Comparison of ENCODE assay signal across 8 mouse cellular contexts in the genomic region with DNA sequence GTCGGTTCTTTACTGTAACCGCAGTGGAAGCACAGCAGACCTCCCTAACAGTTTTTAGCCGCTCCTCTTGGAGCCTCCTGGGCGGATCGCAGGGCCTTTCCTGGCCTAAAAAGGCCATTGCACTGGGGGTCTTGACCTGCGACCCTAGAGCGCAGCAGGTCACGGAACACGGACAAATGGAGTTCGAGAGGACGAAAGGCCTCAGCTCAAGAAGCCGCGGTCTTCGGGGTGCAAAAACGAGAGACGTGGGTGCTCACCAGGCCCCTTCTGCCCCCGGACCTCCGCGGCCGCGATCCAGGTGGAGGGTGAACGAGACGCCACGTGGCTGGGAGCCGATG. TPM values are rescaled to one million over a fixed set of nuclear protein-coding genes. Genes with fewer than 3 reads are reported as not detected.
DNase-seq lines count a peak whose midpoint lies in the region; ATAC-seq and TF ChIP-seq lines count a peak whose summit lies in the region.

No protein-coding gene starts in this region.

- ATAC-seq in limb, embryonic 12.5 days (ENCODE audit: insufficient number of reproducible peaks, insufficient read depth, low FRiP score, low TSS enrichment, low read depth): no peak
- no peak for ATAC-seq in megakaryocyte progenitor cell, adult 5-6 weeks (replicated peaks; ENCODE audit: poor library complexity)

- H3K4me2 ChIP-seq in limb, embryonic 12.5 days: peak overlapping the region; percentile 93

- peak overlapping the region; percentile 91 for H3K4me3 ChIP-seq in lung, adult 2 months (replicated peaks; ENCODE audit: extremely low read depth, low read depth, low read length)
- peak overlapping the region; percentile 68 for H3K4me3 ChIP-seq in forebrain, embryonic 10.5 days
- peak overlapping the region; percentile 55 for H3K4me3 ChIP-seq in limb, embryonic 12.5 days (replicated peaks)
- peak overlapping the region; percentile 92 for H3K4me3 ChIP-seq in small intestine, adult 2 months (ENCODE audit: low read depth, low read length)

- no peaks in the 10 kb centered on the region for H3K9me3 ChIP-seq in forebrain, embryonic 10.5 days
- H3K9me3 ChIP-seq in limb, embryonic 12.5 days: no peaks in the 10 kb centered on the region

- H3K27me3 ChIP-seq in forebrain, embryonic 10.5 days (ENCODE audit: poor library complexity, severe bottlenecking): peaks cover 94% of the 10 kb centered on the region
- H3K27me3 ChIP-seq in limb, embryonic 12.5 days: peaks cover 79% of the 10 kb centered on the region
- no peaks in the 10 kb centered on the region for H3K27me3 ChIP-seq in small intestine, adult 2 months (ENCODE audit: control insufficient read depth, insufficient read depth, low read length)

- intact Hi-C loops in left cerebral cortex, postnatal 25 days (cut with DNase I): loop anchor here (1.0 to 2.0 kb wide), 2 partner anchors 63 to 91 kb away; no protein-coding TSS in a partner anchor

- 2% methylated on average over 25 of the region's 25 CpGs for WGBS in lung, adult 2 months
- WGBS in forebrain, embryonic 10.5 days: under 1% methylated on average over 25 of the region's 25 CpGs
- 1% methylated on average over 25 of the region's 25 CpGs for WGBS in limb, embryonic 12.5 days
- WGBS in small intestine, adult 2 months: 2% methylated on average over 25 of the region's 25 CpGs

- H3K9ac ChIP-seq in limb, embryonic 12.5 days (replicated peaks): peak overlapping the region; percentile 63

- peaks cover 2% of the 10 kb centered on the region; the same call in 1 of the 2 replicates for H3K4me1 ChIP-seq in lung, adult 2 months (ENCODE audit: control insufficient read depth, insufficient read depth, low read length)
- peaks cover 36% of the 10 kb centered on the region for H3K4me1 ChIP-seq in forebrain, embryonic 10.5 days
- peaks cover 18% of the 10 kb centered on the region for H3K4me1 ChIP-seq in limb, embryonic 12.5 days (replicated peaks)
- peaks cover 13% of the 10 kb centered on the region for H3K4me1 ChIP-seq in small intestine, adult 2 months (ENCODE audit: control insufficient read depth, insufficient read depth, insufficient read length, low read length)

- TF ChIP-seq POLR2A in lung, adult 2 months (IDR thresholded peaks at IDR 0.05; ENCODE audit: borderline replicate concordance, extremely low read depth, low read depth, low read length): no peak
- TF ChIP-seq POLR2A in small intestine, adult 2 months (IDR thresholded peaks at IDR 0.05; ENCODE audit: low read depth, low read length): no peak

- TF ChIP-seq CTCF in lung, adult 2 months (IDR thresholded peaks at IDR 0.05; ENCODE audit: insufficient read depth, low read length): no peak
- no peak for TF ChIP-seq CTCF in small intestine, adult 2 months (IDR thresholded peaks at IDR 0.05; ENCODE audit: extremely low read depth, insufficient read length, insufficient replicate concordance, low read depth, low read length)

- H3K27ac ChIP-seq in forebrain, embryonic 10.5 days: peak overlapping the region; percentile 83
- H3K27ac ChIP-seq in limb, embryonic 12.5 days: no peak overlapping the region
- H3K27ac ChIP-seq in small intestine, adult 2 months (ENCODE audit: insufficient read depth, low read depth, low read length): peak overlapping the region; percentile 99

- H3K36me3 ChIP-seq in forebrain, embryonic 10.5 days (replicated peaks): no peaks in the 10 kb centered on the region
- no peaks in the 10 kb centered on the region for H3K36me3 ChIP-seq in limb, embryonic 12.5 days
- no peaks in the 10 kb centered on the region for H3K36me3 ChIP-seq in small intestine, adult 2 months (ENCODE audit: control insufficient read depth, insufficient read depth, low read length)

- DNase-seq in lung, adult 2 months: no peak
- DNase-seq in lung, postnatal 14 days: no peak
- peak; percentile 24 for DNase-seq in forebrain, embryonic 10.5 days (ENCODE audit: extremely low spot score, low spot score)
- DNase-seq in left cerebral cortex, postnatal 25 days (ENCODE audit: low spot score in 2 of 2): no peak
- DNase-seq in cerebellum, adult 11 months: no peak

RNA-seq across cellular contexts. Expression of gene Cebpa, which starts 1.4 kb away (rescaled TPM):
- 148 and 282 TPM in 2 replicates for polyA plus RNA-seq in lung, adult 2 months (2012; rRNA removed)
- polyA plus RNA-seq in forebrain, embryonic 10.5 days (2016; fragmentation: Nextera tagmentation; extraction: Ambion mirVana): 0.23 and 0.40 TPM in 2 replicates
- polyA plus RNA-seq in limb, embryonic 12.5 days (2016; fragmentation: Nextera tagmentation; extraction: Ambion mirVana): 1.6 and 1.8 TPM in 2 replicates
- polyA plus RNA-seq in small intestine, adult 2 months (2012; rRNA removed): 39.2 and 105 TPM in 2 replicates
- total RNA-seq in left cerebral cortex, postnatal 25 days (2021): 10 to 100 TPM in 1 of 2 experiments, 1 to 10 TPM in 1; 8.7 to 10.1 TPM
- 70.5 and 75.2 TPM in 2 replicates for total RNA-seq in megakaryocyte progenitor cell, adult 5-6 weeks (2015)
- 27.2 and 29.0 TPM in 2 replicates for total RNA-seq in megakaryocyte progenitor cell, adult 5-6 weeks (2017)

Comparison
In these comparisons a context has a peak if more than half of its experiments do, and no peak if none do; other contexts are left out.
1. RNA of gene Cebpa, which starts 1.4 kb away (polyA plus RNA-seq): 148 to 282 TPM in lung, adult 2 months and 39.2 to 105 TPM in small intestine, adult 2 months; 1.6 to 1.8 TPM in limb, embryonic 12.5 days and 0.23 to 0.40 TPM in forebrain, embryonic 10.5 days; every median in the first group is over 10 times any median in the second.
2. Peak in every context shown above with its lines, with median percentiles within 50 percentile points of each other: H3K4me3 ChIP-seq.